Comparison of ENCODE assay signal across 17 mouse cellular contexts in genomic region chr10:87309601-87310062, GRCm38 (mm10).
A peak's percentile ranks its signal among the peaks of the same experiment; 100 is the strongest.
DNase-seq lines count a peak whose midpoint lies in the region; ATAC-seq lines count a peak whose summit lies in the region.
"Had no signal": no experiment of that assay in that cellular context is flagged by ENCODE, and none has a peak within 500 bp of the region (broad histone marks: within the 10 kb centered on the region; RNA-seq: fewer than 3 reads in every experiment).

No protein-coding gene starts in this region.

- peak; percentile 16 for DNase-seq in neural tube, embryonic 11.5 days (ENCODE audit: low spot score)
- DNase-seq in neural tube, embryonic 10.5 days (ENCODE audit: extremely low spot score, low spot score) = no peak
- peak; percentile 58 for DNase-seq in retina, postnatal 1 day
- no peak for DNase-seq in frontal cortex, postnatal 36 days (ENCODE audit: low spot score in 2 of 2)
- DNase-seq in thymus, postnatal 4 days = no peak
- no peak for DNase-seq in gastrocnemius, postnatal 14 days
- DNase-seq: adrenal gland, adult 8-10 months; cerebellum, adult 11-12 months; kidney, adult 8-10 months; kidney, postnatal 25 days; liver, embryonic 13.5 days; thymus, adult 18-20 months had no signal

- H3K27ac ChIP-seq in neural tube, embryonic 11.5 days (ENCODE audit: low read depth, low read length) = no peak overlapping the region
- H3K27ac ChIP-seq in hindbrain, embryonic 12.5 days = no peak overlapping the region
- peak overlapping the region; percentile 73 for H3K27ac ChIP-seq in midbrain, embryonic 12.5 days (replicated peaks)
- H3K27ac ChIP-seq: embryonic facial prominence, embryonic 12.5 days; heart, embryonic 15.5 days; limb, embryonic 12.5 days; liver, embryonic 13.5 days had no signal

- H3K9ac ChIP-seq in neural tube, embryonic 11.5 days (ENCODE audit: low read length) = peak overlapping the region; percentile 2; the same call in 1 of the 2 replicates
- H3K9ac ChIP-seq in hindbrain, embryonic 12.5 days = no peak overlapping the region
- no peak overlapping the region for H3K9ac ChIP-seq in midbrain, embryonic 12.5 days (replicated peaks)
- H3K9ac ChIP-seq: embryonic facial prominence, embryonic 12.5 days; heart, embryonic 15.5 days; limb, embryonic 12.5 days; liver, embryonic 13.5 days had no signal

- no peak overlapping the region for H3K4me3 ChIP-seq in neural tube, embryonic 11.5 days (ENCODE audit: low read depth, low read length)
- H3K4me3 ChIP-seq in hindbrain, embryonic 12.5 days = no peak overlapping the region
- H3K4me3 ChIP-seq in midbrain, embryonic 12.5 days = 0 out of 2 replicates have a peak overlapping the region, but pooled peaks have one; percentile 5
- H3K4me3 ChIP-seq: embryonic facial prominence, embryonic 12.5 days; heart, embryonic 15.5 days; limb, embryonic 12.5 days; liver, embryonic 13.5 days had no signal

- H3K4me1 ChIP-seq in neural tube, embryonic 11.5 days (ENCODE audit: control insufficient read depth, insufficient read depth, low read length) = no peaks in the 10 kb centered on the region
- H3K4me1 ChIP-seq in hindbrain, embryonic 12.5 days = peaks cover 8% of the 10 kb centered on the region; the same call in 1 of the 2 replicates
- H3K4me1 ChIP-seq in midbrain, embryonic 12.5 days = peaks cover 15% of the 10 kb centered on the region
- H3K4me1 ChIP-seq: embryonic facial prominence, embryonic 12.5 days; heart, embryonic 15.5 days; limb, embryonic 12.5 days; liver, embryonic 13.5 days had no signal

- WGBS in neural tube, embryonic 11.5 days = 56% methylated on average over 10 of the region's 10 CpGs
- WGBS in hindbrain, embryonic 12.5 days = 37% methylated on average over 10 of the region's 10 CpGs
- 22% methylated on average over 10 of the region's 10 CpGs for WGBS in midbrain, embryonic 12.5 days

- H3K9me3 ChIP-seq in neural tube, embryonic 11.5 days (ENCODE audit: control insufficient read depth, low read length) = no peaks in the 10 kb centered on the region
- H3K9me3 ChIP-seq in hindbrain, embryonic 12.5 days (replicated peaks) = peaks cover 9% of the 10 kb centered on the region
- H3K9me3 ChIP-seq in midbrain, embryonic 12.5 days = peaks cover 20% of the 10 kb centered on the region
- H3K9me3 ChIP-seq: liver, embryonic 13.5 days had no signal

- H3K36me3 ChIP-seq in neural tube, embryonic 11.5 days (ENCODE audit: control insufficient read depth, insufficient read depth, low read length) = no peaks in the 10 kb centered on the region
- no peaks in the 10 kb centered on the region for H3K36me3 ChIP-seq in hindbrain, embryonic 12.5 days
- no peaks in the 10 kb centered on the region for H3K36me3 ChIP-seq in midbrain, embryonic 12.5 days
- H3K36me3 ChIP-seq: embryonic facial prominence, embryonic 12.5 days; heart, embryonic 15.5 days; limb, embryonic 12.5 days; liver, embryonic 13.5 days had no signal

- no peak overlapping the region for H3K4me2 ChIP-seq in neural tube, embryonic 11.5 days (ENCODE audit: low read depth)
- peak overlapping the region; percentile 24; the same call in 1 of the 2 replicates for H3K4me2 ChIP-seq in hindbrain, embryonic 12.5 days (replicated peaks)
- H3K4me2 ChIP-seq in midbrain, embryonic 12.5 days (replicated peaks) = peak overlapping the region; percentile 30
- H3K4me2 ChIP-seq: embryonic facial prominence, embryonic 12.5 days; heart, embryonic 15.5 days; limb, embryonic 12.5 days; liver, embryonic 13.5 days had no signal

- no peak for ATAC-seq in neural tube, embryonic 11.5 days (ENCODE audit: insufficient read depth, low FRiP score, low TSS enrichment)
- peak; percentile 71 for ATAC-seq in hindbrain, embryonic 12.5 days (ENCODE audit: low FRiP score)
- ATAC-seq in midbrain, embryonic 12.5 days (ENCODE audit: low FRiP score, low read depth) = peak; percentile 67

- intact Hi-C loops in gastrocnemius, postnatal 14 days (cut with DNase I; ENCODE audit: low total_unique reads) = no loop called here

- no peaks in the 10 kb centered on the region for H3K27me3 ChIP-seq in neural tube, embryonic 11.5 days (ENCODE audit: control insufficient read depth, insufficient read depth, low read length)
- no peaks in the 10 kb centered on the region for H3K27me3 ChIP-seq in hindbrain, embryonic 12.5 days
- H3K27me3 ChIP-seq in midbrain, embryonic 12.5 days = no peaks in the 10 kb centered on the region
- H3K27me3 ChIP-seq: embryonic facial prominence, embryonic 12.5 days; heart, embryonic 15.5 days; limb, embryonic 12.5 days; liver, embryonic 13.5 days had no signal

Comparison
In these comparisons a context has a peak if more than half of its experiments do, and no peak if none do; other contexts are left out.
1. DNase-seq: peak in neural tube, embryonic 11.5 days (single experiment) and retina, postnatal 1 day (single experiment); none in neural tube, embryonic 10.5 days (single experiment), frontal cortex, postnatal 36 days (0 of 2), thymus, postnatal 4 days (single experiment) and gastrocnemius, postnatal 14 days (single experiment).